Mouse (Mus musculus) lung, embryonic 16.5 days (tissue): ENCODE results near the gene Il10rb. TPM values are rescaled to one million over a fixed set of nuclear protein-coding genes. Genes with fewer than 3 reads are reported as not detected.

Experiments
- ATAC-seq: fragments of 200-750 bp; cut with Nextera tagmentation; 2 replicates; pipeline ENCODE4 v1.8.0; 2017; ENCODE audit warnings: low read depth, mild to moderate bottlenecking, moderate library complexity
- H3K27ac ChIP-seq: fragments of 300-500 bp; sonication (generic); 2 replicates; pipeline ENCODE4 v1.5.1; 2014; ENCODE audit warnings: mild to moderate bottlenecking, control low read depth, low read length
- H3K27me3 ChIP-seq: fragments of 300-500 bp; sonication (generic); 2 replicates; pipeline ENCODE4 v1.6.1; 2014; ENCODE audit warnings: low read depth, low read length, mixed read lengths; ENCODE audit not compliant: control insufficient read depth, insufficient read depth
- H3K36me3 ChIP-seq: fragments of 300-500 bp; sonication (generic); 2 replicates; pipeline ENCODE4 v1.6.1; 2014; ENCODE audit warnings: low read length; ENCODE audit not compliant: control insufficient read depth, insufficient read depth
- H3K4me1 ChIP-seq: fragments of 300-500 bp; sonication (generic); replicated peaks from 2 replicates; pipeline ENCODE4 v1.6.1; 2014; ENCODE audit warnings: low read length, mixed read lengths; ENCODE audit not compliant: control insufficient read depth, insufficient read depth
- H3K4me2 ChIP-seq: fragments of 300-500 bp; sonication (generic); 2 replicates; pipeline ENCODE4 v1.6.1; 2014; ENCODE audit warnings: low read depth, low read length, control low read depth
- H3K4me3 ChIP-seq: fragments of 300-500 bp; sonication (generic); 2 replicates; pipeline ENCODE4 v1.5.1; 2014; ENCODE audit warnings: mild to moderate bottlenecking, low read length, control low read depth
- H3K9ac ChIP-seq: fragments of 300-500 bp; sonication (generic); 2 replicates; pipeline ENCODE4 v1.6.1; 2014; ENCODE audit warnings: low read length, control low read depth
- H3K9me3 ChIP-seq: fragments of 300-500 bp; sonication (generic); 2 replicates; pipeline ENCODE4 v1.6.1; 2016; ENCODE audit warnings: low read length; ENCODE audit not compliant: control insufficient read depth
- WGBS: fragments of 180-500 bp; shearing (Covaris S2); extraction: QIAGEN DNeasy Blood & Tissue Kit; methylation state at CpG from one replicate; pipeline ENCODE4 v1.1.7; 2014; 5-methylcytosine and 5-hydroxymethylcytosine counted together
- polyA plus RNA-seq: library from polyadenylated mRNA; unstranded; fragments of >200 nt; fragmentation: Nextera tagmentation; extraction: Ambion mirVana; gene quantifications from 2 replicates; pipeline ENCODE4 v1.2.1, GENCODE M21; 2015

Gene Il10rb
- polyA plus RNA-seq, 1 experiment from 2014 or later: 56.8 TPM

- H3K4me3 ChIP-seq: peak overlapping the region; percentile 13; the same call in 1 of the 2 replicates
- H3K27me3 ChIP-seq: no peaks in the 10 kb centered on the region
- peak overlapping the region; percentile 46 for H3K4me2 ChIP-seq
- 33% methylated on average over 9 of the region's 9 CpGs for WGBS
- peak overlapping the region; percentile 90 for H3K27ac ChIP-seq
- H3K9me3 ChIP-seq: no peaks in the 10 kb centered on the region
- peaks cover 27% of the 10 kb centered on the region for H3K4me1 ChIP-seq
- ATAC-seq: peak; percentile 57
- peaks cover 7% of the 10 kb centered on the region; the same call in 1 of the 2 replicates for H3K36me3 ChIP-seq
- peak overlapping the region; percentile 43; the same call in 1 of the 2 replicates for H3K9ac ChIP-seq
Measured at GRCm38 (mm10) chr16:91378991-91379390, 27.0 kb upstream of the Il10rb start.

- H3K9ac ChIP-seq: 0 out of 2 replicates have a peak overlapping the region, but pooled peaks have one; percentile 31
- ATAC-seq: peak; percentile 27; the same call in 1 of the 2 replicates
- peaks cover 23% of the 10 kb centered on the region for H3K4me1 ChIP-seq
- H3K27me3 ChIP-seq: no peaks in the 10 kb centered on the region
- H3K27ac ChIP-seq: peak overlapping the region; percentile 90
- H3K9me3 ChIP-seq: no peaks in the 10 kb centered on the region
- H3K4me3 ChIP-seq: no peak overlapping the region
- 13% methylated on average over 3 of the region's 3 CpGs for WGBS
- peak overlapping the region; percentile 46; the same call in 1 of the 2 replicates for H3K4me2 ChIP-seq
- peaks cover 8% of the 10 kb centered on the region; the same call in 1 of the 2 replicates for H3K36me3 ChIP-seq
Measured at GRCm38 (mm10) chr16:91379412-91379811, 26.6 kb upstream of the Il10rb start.

- no peak overlapping the region for H3K9ac ChIP-seq
Measured at GRCm38 (mm10) chr16:91380151-91380550, 25.8 kb upstream of the Il10rb start.

GRCm38 (mm10) chr16:91381606-91382005 is 24.4 kb upstream of the Il10rb start:
- Histone ChIP-seq H3K9me3 (no peaks in the 10 kb centered on the region), H3K27ac (no peak overlapping the region), H3K4me1 (peaks cover 22% of the 10 kb centered on the region), H3K4me2 (no peak overlapping the region), H3K27me3 (no peaks in the 10 kb centered on the region), H3K36me3 (peaks cover 10% of the 10 kb centered on the region; the same call in 1 of the 2 replicates), H3K4me3 (no peak overlapping the region), H3K9ac (no peak overlapping the region)
- 76% methylated on average over 4 of the region's 4 CpGs for WGBS
- ATAC-seq: no peak

More at GRCm38 (mm10) chr16:91380151-91380550, 25.8 kb upstream of the Il10rb start:
- Histone ChIP-seq H3K4me3 (no peak overlapping the region), H3K4me2 (no peak overlapping the region), H3K36me3 (peaks cover 8% of the 10 kb centered on the region; the same call in 1 of the 2 replicates), H3K27me3 (no peaks in the 10 kb centered on the region), H3K4me1 (peaks cover 22% of the 10 kb centered on the region), H3K27ac (no peak overlapping the region; the same call in 1 of the 2 replicates), H3K9me3 (no peaks in the 10 kb centered on the region)
- ATAC-seq: no peak
- 50% methylated on average over 5 of the region's 5 CpGs for WGBS

GRCm38 (mm10) chr16:91382261-91382790 is 23.6 kb upstream of the Il10rb start:
- no peak for ATAC-seq
- Histone ChIP-seq H3K4me3 (no peak overlapping the region), H3K36me3 (peaks cover 14% of the 10 kb centered on the region; the same call in 1 of the 2 replicates), H3K27ac (no peak overlapping the region), H3K27me3 (no peaks in the 10 kb centered on the region), H3K4me2 (no peak overlapping the region), H3K4me1 (peaks cover 22% of the 10 kb centered on the region), H3K9me3 (no peaks in the 10 kb centered on the region), H3K9ac (no peak overlapping the region)
- 82% methylated on average over 9 of the region's 9 CpGs for WGBS

- H3K9ac ChIP-seq: no peak overlapping the region
- no peak overlapping the region for H3K4me3 ChIP-seq
- H3K36me3 ChIP-seq: peaks cover 27% of the 10 kb centered on the region
- no peak overlapping the region for H3K4me2 ChIP-seq
- H3K9me3 ChIP-seq: no peaks in the 10 kb centered on the region
- 67% methylated on average over 4 of the region's 4 CpGs for WGBS
- peaks cover 8% of the 10 kb centered on the region for H3K4me1 ChIP-seq
- no peak overlapping the region for H3K27ac ChIP-seq
- no peak for ATAC-seq
- H3K27me3 ChIP-seq: no peaks in the 10 kb centered on the region
Measured at GRCm38 (mm10) chr16:91384221-91384620, 21.7 kb upstream of the Il10rb start.

GRCm38 (mm10) chr16:91385621-91386020 is 20.3 kb upstream of the Il10rb start:
- Histone ChIP-seq H3K36me3 (peaks cover 34% of the 10 kb centered on the region), H3K4me1 (no peaks in the 10 kb centered on the region; the same call in 1 of the 2 replicates), H3K4me2 (no peak overlapping the region), H3K27ac (peak overlapping the region; percentile 37), H3K27me3 (no peaks in the 10 kb centered on the region), H3K9me3 (peaks cover 2% of the 10 kb centered on the region; the same call in 1 of the 2 replicates), H3K9ac (no peak overlapping the region), H3K4me3 (no peak overlapping the region)
- 40% methylated on average over 10 of the region's 10 CpGs for WGBS
- ATAC-seq: peak; percentile 73

- Histone ChIP-seq H3K9ac (no peak overlapping the region), H3K27me3 (no peaks in the 10 kb centered on the region), H3K36me3 (peaks cover 34% of the 10 kb centered on the region), H3K4me2 (no peak overlapping the region), H3K4me1 (no peaks in the 10 kb centered on the region; the same call in 1 of the 2 replicates), H3K27ac (no peak overlapping the region), H3K9me3 (peaks cover 2% of the 10 kb centered on the region; the same call in 1 of the 2 replicates), H3K4me3 (no peak overlapping the region)
- ATAC-seq: no peak
- WGBS: 85% methylated on average over 10 of the region's 10 CpGs
Measured at GRCm38 (mm10) chr16:91386419-91387120, 19.4 kb upstream of the Il10rb start.

- H3K9me3 ChIP-seq: peaks cover 2% of the 10 kb centered on the region; the same call in 1 of the 2 replicates
- peaks cover 32% of the 10 kb centered on the region for H3K36me3 ChIP-seq
- no peak overlapping the region for H3K9ac ChIP-seq
- 85% methylated on average over 3 of the region's 3 CpGs for WGBS
- no peaks in the 10 kb centered on the region; the same call in 1 of the 2 replicates for H3K4me1 ChIP-seq
- H3K27ac ChIP-seq: no peak overlapping the region
- no peak overlapping the region for H3K4me3 ChIP-seq
- no peaks in the 10 kb centered on the region for H3K27me3 ChIP-seq
- H3K4me2 ChIP-seq: no peak overlapping the region
- ATAC-seq: no peak
Measured at GRCm38 (mm10) chr16:91387121-91387486, 18.9 kb upstream of the Il10rb start.
